Mouse (Mus musculus): ENCODE data around the gene Guk1.
"Not testable (repeated sequence)": the region's sequence is repeated elsewhere in the genome, so short reads cannot be mapped to it uniquely, and the experiment has no call there.

GRCm38 (mm10) chr11:59211561-59211960, 19.5 kb upstream of the Guk1 start:
- TF ChIP-seq CTCF (conservative IDR thresholded peaks at IDR 0.05; ENCODE audit: low read length); POU5F1 (IDR thresholded peaks at IDR 0.05; ENCODE audit: borderline replicate concordance, low read length): not testable (repeated sequence)

Data from E14TG2a.4 (cell line).